Mouse (Mus musculus): ENCODE data around the gene Gm10295. TPM values are rescaled to one million over a fixed set of nuclear protein-coding genes. Genes with fewer than 3 reads are reported as not detected.

Gm10295 gene
- not detected for total RNA-seq (2022)

GRCm38 (mm10) chr7:71351364-71351763, at the start of gene Gm10295:
Gene Gm10295, minus strand, starts transcription at chr7:71351485.
- no peak for DNase-seq

- DNase-seq, result no peak
These were observed 49.7 kb upstream of the Gm10295 start for GRCm38 (mm10) chr7:71401032-71401431.

GRCm38 (mm10) chr7:71399891-71400632, 48.8 kb upstream of the Gm10295 start:
- no peak for DNase-seq

GRCm38 (mm10) chr7:71398959-71399756, 47.9 kb upstream of the Gm10295 start:
- DNase-seq, result no peak

GRCm38 (mm10) chr7:71398389-71398788, 47.1 kb upstream of the Gm10295 start:
- DNase-seq, result no peak

- no peak for DNase-seq
These were observed 41.6 kb upstream of the Gm10295 start for GRCm38 (mm10) chr7:71392795-71393341.

GRCm38 (mm10) chr7:71391333-71391732, 40.0 kb upstream of the Gm10295 start:
- DNase-seq, result no peak

GRCm38 (mm10) chr7:71390291-71390690, 39.0 kb upstream of the Gm10295 start:
- DNase-seq, result no peak

- no peak for DNase-seq
These were observed 34.8 kb upstream of the Gm10295 start for GRCm38 (mm10) chr7:71386050-71386449.

GRCm38 (mm10) chr7:71384921-71385320, 33.6 kb upstream of the Gm10295 start:
- no peak for DNase-seq

- DNase-seq, result peak; percentile 23
These were observed 32.3 kb upstream of the Gm10295 start for GRCm38 (mm10) chr7:71383341-71384130.

- DNase-seq, result no peak
These were observed 28.8 kb upstream of the Gm10295 start for GRCm38 (mm10) chr7:71379826-71380825.

GRCm38 (mm10) chr7:71378812-71379760, 27.8 kb upstream of the Gm10295 start:
- DNase-seq, result no peak

- DNase-seq, result no peak
These were observed 26.7 kb upstream of the Gm10295 start for GRCm38 (mm10) chr7:71377983-71378382.

GRCm38 (mm10) chr7:71374059-71374458, 22.8 kb upstream of the Gm10295 start:
- no peak for DNase-seq

GRCm38 (mm10) chr7:71371916-71372315, 20.6 kb upstream of the Gm10295 start:
- DNase-seq, result no peak

- no peak for DNase-seq
These were observed 19.5 kb upstream of the Gm10295 start for GRCm38 (mm10) chr7:71370746-71371145.

GRCm38 (mm10) chr7:71370128-71370527, 18.8 kb upstream of the Gm10295 start:
- DNase-seq, result no peak

- DNase-seq, result no peak
These were observed 17.4 kb upstream of the Gm10295 start for GRCm38 (mm10) chr7:71368543-71369181.

- DNase-seq, result no peak
These were observed 4.3 kb upstream of the Gm10295 start for GRCm38 (mm10) chr7:71355596-71355995.
